Comparison of ENCODE assay signal across 30 mouse cellular contexts in genomic region chr14:68945906-68946305, GRCm38 (mm10).
DNase-seq lines count a peak whose midpoint lies in the region; ATAC-seq lines count a peak whose summit lies in the region.
"Had no signal": no experiment of that assay in that cellular context is flagged by ENCODE, and none has a peak within 500 bp of the region (broad histone marks: within the 10 kb centered on the region; RNA-seq: fewer than 3 reads in every experiment).

No protein-coding gene starts in this region.

- H3K36me3 ChIP-seq in kidney, embryonic 15.5 days: no peaks in the 10 kb centered on the region
- no peaks in the 10 kb centered on the region for H3K36me3 ChIP-seq in kidney, embryonic 14.5 days (ENCODE audit: control insufficient read depth, insufficient read depth, low read length)
- no peaks in the 10 kb centered on the region for H3K36me3 ChIP-seq in limb, embryonic 13.5 days
- H3K36me3 ChIP-seq: embryonic facial prominence, embryonic 13.5 days; forebrain, embryonic 10.5 days; heart, embryonic 12.5 days; hindbrain, embryonic 13.5 days; liver, embryonic 12.5 days; stomach, embryonic 15.5 days had no signal

- 83% methylated on average over 3 of the region's 3 CpGs for WGBS in kidney, embryonic 15.5 days
- 80% methylated on average over 3 of the region's 3 CpGs for WGBS in kidney, embryonic 14.5 days
- WGBS in limb, embryonic 13.5 days: 81% methylated on average over 3 of the region's 3 CpGs

- no peaks in the 10 kb centered on the region for H3K9me3 ChIP-seq in kidney, embryonic 15.5 days (replicated peaks)
- H3K9me3 ChIP-seq in kidney, embryonic 14.5 days (ENCODE audit: control insufficient read depth, low read length): no peaks in the 10 kb centered on the region
- no peaks in the 10 kb centered on the region for H3K9me3 ChIP-seq in limb, embryonic 13.5 days
- H3K9me3 ChIP-seq: embryonic facial prominence, embryonic 13.5 days; forebrain, embryonic 10.5 days; heart, embryonic 12.5 days; hindbrain, embryonic 13.5 days; liver, embryonic 12.5 days; stomach, embryonic 15.5 days had no signal

- H3K4me3 ChIP-seq in kidney, embryonic 15.5 days (replicated peaks): no peak overlapping the region
- no peak overlapping the region for H3K4me3 ChIP-seq in kidney, embryonic 14.5 days (ENCODE audit: low read length)
- no peak overlapping the region for H3K4me3 ChIP-seq in limb, embryonic 13.5 days
- H3K4me3 ChIP-seq: embryonic facial prominence, embryonic 13.5 days; forebrain, embryonic 10.5 days; heart, embryonic 12.5 days; hindbrain, embryonic 13.5 days; layer of hippocampus, adult 2 months; liver, embryonic 12.5 days; stomach, embryonic 15.5 days had no signal

- no peak for ATAC-seq in kidney, embryonic 15.5 days (replicated peaks; ENCODE audit: low FRiP score)
- ATAC-seq in kidney, embryonic 14.5 days (ENCODE audit: low FRiP score, low TSS enrichment): no peak
- ATAC-seq in limb, embryonic 13.5 days (ENCODE audit: low FRiP score, low read depth): no peak
- ATAC-seq in monocyte, adult 5-6 weeks (replicated peaks; ENCODE audit: insufficient number of reproducible peaks, low FRiP score, low TSS enrichment, poor library complexity, severe bottlenecking): no peak
- ATAC-seq: activated CD4-positive, CD25-positive, alpha-beta regulatory T cell, adult 4 months; forebrain, postnatal 0 days; intestine, embryonic 16.5 days; liver, embryonic 12.5 days; liver, postnatal 0 days had no signal

- no peak overlapping the region for H3K4me2 ChIP-seq in kidney, embryonic 15.5 days
- H3K4me2 ChIP-seq in kidney, embryonic 14.5 days (replicated peaks; ENCODE audit: low read depth, low read length): no peak overlapping the region
- H3K4me2 ChIP-seq in limb, embryonic 13.5 days (replicated peaks): 0 out of 2 replicates have a peak overlapping the region, but pooled peaks have one; percentile 12
- H3K4me2 ChIP-seq: embryonic facial prominence, embryonic 13.5 days; heart, embryonic 12.5 days; hindbrain, embryonic 13.5 days; liver, embryonic 12.5 days; stomach, embryonic 15.5 days had no signal

- H3K27ac ChIP-seq in kidney, embryonic 15.5 days: 0 out of 2 replicates have a peak overlapping the region, but pooled peaks have one; percentile 37
- no peak overlapping the region for H3K27ac ChIP-seq in kidney, embryonic 14.5 days (ENCODE audit: low read depth, low read length)
- no peak overlapping the region for H3K27ac ChIP-seq in limb, embryonic 13.5 days
- H3K27ac ChIP-seq: embryonic facial prominence, embryonic 13.5 days; forebrain, embryonic 10.5 days; hindbrain, embryonic 13.5 days; layer of hippocampus, adult 2 months; liver, embryonic 12.5 days; stomach, embryonic 15.5 days had no signal

- no peak overlapping the region for H3K9ac ChIP-seq in kidney, embryonic 15.5 days
- no peak overlapping the region for H3K9ac ChIP-seq in kidney, embryonic 14.5 days (ENCODE audit: low read depth, low read length)
- H3K9ac ChIP-seq in limb, embryonic 13.5 days: no peak overlapping the region
- H3K9ac ChIP-seq: embryonic facial prominence, embryonic 13.5 days; forebrain, postnatal 0 days; heart, embryonic 12.5 days; hindbrain, embryonic 13.5 days; liver, embryonic 12.5 days; liver, postnatal 0 days; stomach, embryonic 15.5 days had no signal

- peaks cover 19% of the 10 kb centered on the region for H3K4me1 ChIP-seq in kidney, embryonic 15.5 days
- H3K4me1 ChIP-seq in kidney, embryonic 14.5 days (ENCODE audit: control insufficient read depth, insufficient read depth, low read length): peaks cover 5% of the 10 kb centered on the region; the same call in 1 of the 2 replicates
- peaks cover 16% of the 10 kb centered on the region for H3K4me1 ChIP-seq in limb, embryonic 13.5 days
- H3K4me1 ChIP-seq: liver, embryonic 12.5 days; stomach, embryonic 15.5 days had no signal

- H3K27me3 ChIP-seq in kidney, embryonic 15.5 days: no peaks in the 10 kb centered on the region
- H3K27me3 ChIP-seq in kidney, embryonic 14.5 days (ENCODE audit: control insufficient read depth, insufficient read depth, low read length): no peaks in the 10 kb centered on the region
- no peaks in the 10 kb centered on the region for H3K27me3 ChIP-seq in limb, embryonic 13.5 days
- H3K27me3 ChIP-seq: embryonic facial prominence, embryonic 13.5 days; heart, embryonic 12.5 days; hindbrain, embryonic 13.5 days; liver, embryonic 12.5 days; stomach, embryonic 15.5 days had no signal

- peak; percentile 34 for DNase-seq in 3T3-L1 (ENCODE audit: low read depth, low spot score)
- peak; percentile 82 for DNase-seq in brain, adult 2 months (ENCODE audit: low read depth, low spot score)
- no peak for DNase-seq in lung, postnatal 36 days
- no peak for DNase-seq in gastrocnemius, postnatal 10 days
- DNase-seq: adrenal gland, adult 8-10 months; cerebellum, adult 8-10 months; cerebellum, postnatal 25 days; forebrain, postnatal 0 days; gastrocnemius, postnatal 36 days; heart, adult 18-20 months; heart, postnatal 4 days; kidney, adult 9 months; kidney, postnatal 36 days; layer of hippocampus, postnatal 36 days; liver, postnatal 0 days; midbrain, embryonic 14.5 days; thymus, postnatal 14 days had no signal

Comparison
In these comparisons a context has a peak if more than half of its experiments do, and no peak if none do; other contexts are left out.
1. DNase-seq: peak in 3T3-L1 (single experiment) and brain, adult 2 months (single experiment); none in lung, postnatal 36 days (single experiment) and gastrocnemius, postnatal 10 days (single experiment).